Mouse (Mus musculus) neural tube, embryonic 14.5 days (tissue): ENCODE results near the gene Spag6. TPM values are rescaled to one million over a fixed set of nuclear protein-coding genes. Genes with fewer than 3 reads are reported as not detected.

Experiments
- ATAC-seq: fragments of 200-750 bp; cut with Nextera tagmentation; 2 replicates; pipeline ENCODE4 v1.8.0; 2017; ENCODE audit warnings: low read depth, mild to moderate bottlenecking, moderate TSS enrichment, moderate library complexity
- H3K27ac ChIP-seq: fragments of 300-500 bp; sonication (generic); 2 replicates; pipeline ENCODE4 v1.5.1; 2014; ENCODE audit warnings: low read depth, mild to moderate bottlenecking, control low read depth, low read length, moderate library complexity, mixed read lengths
- H3K27me3 ChIP-seq: fragments of 300-500 bp; sonication (generic); 2 replicates; pipeline ENCODE4 v1.6.1; 2014; ENCODE audit warnings: low read length; ENCODE audit not compliant: control insufficient read depth, insufficient read depth
- H3K36me3 ChIP-seq: fragments of 300-500 bp; sonication (generic); 2 replicates; pipeline ENCODE4 v1.6.1; 2014; ENCODE audit warnings: low read length, mixed read lengths; ENCODE audit not compliant: control insufficient read depth, insufficient read depth
- H3K4me1 ChIP-seq: fragments of 300-500 bp; sonication (generic); 2 replicates; pipeline ENCODE4 v1.6.1; 2014; ENCODE audit warnings: low read length; ENCODE audit not compliant: control insufficient read depth, insufficient read depth
- H3K4me2 ChIP-seq: fragments of 300-500 bp; sonication (generic); 2 replicates; pipeline ENCODE4 v1.6.1; 2014; ENCODE audit warnings: mild to moderate bottlenecking, low read depth, low read length, control low read depth
- H3K4me3 ChIP-seq: fragments of 300-500 bp; sonication (generic); 2 replicates; pipeline ENCODE4 v1.5.1; 2014; ENCODE audit warnings: low read depth, low read length, control low read depth, mixed read lengths
- H3K9ac ChIP-seq: fragments of 300-500 bp; sonication (generic); replicated peaks from 2 replicates; pipeline ENCODE4 v1.6.1; 2014; ENCODE audit warnings: low read depth, mild to moderate bottlenecking, control low read depth, low read length, mixed read lengths
- H3K9me3 ChIP-seq: fragments of 300-500 bp; sonication (generic); 2 replicates; pipeline ENCODE4 v1.6.1; 2016; ENCODE audit warnings: low read length; ENCODE audit not compliant: control insufficient read depth
- WGBS: fragments of 180-500 bp; shearing (Covaris S2); extraction: QIAGEN DNeasy Blood & Tissue Kit; methylation state at CpG from one replicate; pipeline ENCODE4 v1.1.7; 2014; 5-methylcytosine and 5-hydroxymethylcytosine counted together
- polyA plus RNA-seq: library from polyadenylated mRNA; unstranded; fragments of >200 nt; fragmentation: Nextera tagmentation; extraction: Ambion mirVana; gene quantifications from 2 replicates; pipeline ENCODE4 v1.2.1, GENCODE M21; 2014

Spag6 gene
- polyA plus RNA-seq, 1 experiment from 2014 or later = not detected

GRCm38 (mm10) chr2:18772413-18772812, 78.6 kb downstream of the Spag6 start:
- Histone ChIP-seq H3K4me2 (no peak overlapping the region), H3K9me3 (no peaks in the 10 kb centered on the region), H3K36me3 (no peaks in the 10 kb centered on the region), H3K4me3 (no peak overlapping the region), H3K27me3 (no peaks in the 10 kb centered on the region), H3K9ac (no peak overlapping the region), H3K27ac (no peak overlapping the region), H3K4me1 (no peaks in the 10 kb centered on the region)
- WGBS = 74% methylated on average over 8 of the region's 8 CpGs
- no peak for ATAC-seq

GRCm38 (mm10) chr2:18774326-18774725, 80.5 kb downstream of the Spag6 start:
- Histone ChIP-seq H3K9ac (no peak overlapping the region), H3K27me3 (no peaks in the 10 kb centered on the region), H3K4me2 (no peak overlapping the region), H3K9me3 (no peaks in the 10 kb centered on the region), H3K27ac (no peak overlapping the region), H3K36me3 (no peaks in the 10 kb centered on the region), H3K4me1 (peaks cover 5% of the 10 kb centered on the region; the same call in 1 of the 2 replicates), H3K4me3 (no peak overlapping the region)
- no peak for ATAC-seq
- WGBS = 89% methylated on average over 6 of the region's 6 CpGs

GRCm38 (mm10) chr2:18778220-18778619, 84.4 kb downstream of the Spag6 start:
- Histone ChIP-seq H3K4me3 (no peak overlapping the region), H3K27ac (no peak overlapping the region), H3K4me2 (0 out of 2 replicates have a peak overlapping the region, but pooled peaks have one; percentile 14), H3K9me3 (no peaks in the 10 kb centered on the region), H3K36me3 (no peaks in the 10 kb centered on the region), H3K9ac (no peak overlapping the region), H3K27me3 (no peaks in the 10 kb centered on the region), H3K4me1 (peaks cover 7% of the 10 kb centered on the region; the same call in 1 of the 2 replicates)
- peak; percentile 73 for ATAC-seq
- 15% methylated on average over 9 of the region's 9 CpGs for WGBS

- peaks cover 7% of the 10 kb centered on the region; the same call in 1 of the 2 replicates for H3K4me1 ChIP-seq
- no peak overlapping the region for H3K27ac ChIP-seq
- 37% methylated on average over 3 of the region's 3 CpGs for WGBS
- H3K4me3 ChIP-seq = no peak overlapping the region
- H3K4me2 ChIP-seq = no peak overlapping the region
- no peaks in the 10 kb centered on the region for H3K9me3 ChIP-seq
- H3K36me3 ChIP-seq = no peaks in the 10 kb centered on the region
- no peak overlapping the region for H3K9ac ChIP-seq
- no peaks in the 10 kb centered on the region for H3K27me3 ChIP-seq
- ATAC-seq = no peak
Measured at GRCm38 (mm10) chr2:18779830-18780229, 86.0 kb downstream of the Spag6 start.

GRCm38 (mm10) chr2:18781296-18781695, 87.5 kb downstream of the Spag6 start:
- Histone ChIP-seq H3K36me3 (no peaks in the 10 kb centered on the region), H3K9me3 (no peaks in the 10 kb centered on the region), H3K4me1 (peaks cover 7% of the 10 kb centered on the region; the same call in 1 of the 2 replicates), H3K9ac (no peak overlapping the region), H3K27me3 (no peaks in the 10 kb centered on the region), H3K4me3 (no peak overlapping the region), H3K27ac (no peak overlapping the region), H3K4me2 (no peak overlapping the region)
- 67% methylated on average over 7 of the region's 7 CpGs for WGBS
- ATAC-seq = no peak

- Histone ChIP-seq H3K27ac (no peak overlapping the region), H3K9ac (no peak overlapping the region), H3K9me3 (no peaks in the 10 kb centered on the region), H3K27me3 (no peaks in the 10 kb centered on the region), H3K36me3 (no peaks in the 10 kb centered on the region), H3K4me1 (no peaks in the 10 kb centered on the region), H3K4me2 (no peak overlapping the region), H3K4me3 (no peak overlapping the region)
- WGBS = 75% methylated on average over 4 of the region's 4 CpGs
- ATAC-seq = no peak
Measured at GRCm38 (mm10) chr2:18794261-18794660, 100.4 kb downstream of the Spag6 start.

GRCm38 (mm10) chr2:18797776-18798175, 103.9 kb downstream of the Spag6 start:
- Histone ChIP-seq H3K4me2 (peak overlapping the region; percentile 11; the same call in 1 of the 2 replicates), H3K9me3 (no peaks in the 10 kb centered on the region), H3K4me3 (no peak overlapping the region), H3K4me1 (peaks cover 19% of the 10 kb centered on the region), H3K36me3 (no peaks in the 10 kb centered on the region), H3K27me3 (no peaks in the 10 kb centered on the region), H3K27ac (no peak overlapping the region), H3K9ac (no peak overlapping the region)
- no peak for ATAC-seq
- 14% methylated on average over 8 of the region's 8 CpGs for WGBS

GRCm38 (mm10) chr2:18799265-18799965, 105.6 kb downstream of the Spag6 start:
- Histone ChIP-seq H3K4me2 (peak overlapping the region; percentile 62), H3K4me3 (peak overlapping the region; percentile 38), H3K36me3 (no peaks in the 10 kb centered on the region), H3K9me3 (no peaks in the 10 kb centered on the region), H3K27me3 (no peaks in the 10 kb centered on the region), H3K9ac (peak overlapping the region; percentile 63), H3K27ac (peak overlapping the region; percentile 88), H3K4me1 (peaks cover 19% of the 10 kb centered on the region)
- whole genome bisulfite sequencing = 7% methylated on average over 17 of the region's 17 CpGs
- ATAC-seq = peak; percentile 42
